Mouse (Mus musculus): ENCODE data around the gene Lcor. TPM values are rescaled to one million over a fixed set of nuclear protein-coding genes. Genes with fewer than 3 reads are reported as not detected.

The Lcor gene
- polyA plus RNA-seq, 1 experiment, result 4.2 TPM

DNA sequence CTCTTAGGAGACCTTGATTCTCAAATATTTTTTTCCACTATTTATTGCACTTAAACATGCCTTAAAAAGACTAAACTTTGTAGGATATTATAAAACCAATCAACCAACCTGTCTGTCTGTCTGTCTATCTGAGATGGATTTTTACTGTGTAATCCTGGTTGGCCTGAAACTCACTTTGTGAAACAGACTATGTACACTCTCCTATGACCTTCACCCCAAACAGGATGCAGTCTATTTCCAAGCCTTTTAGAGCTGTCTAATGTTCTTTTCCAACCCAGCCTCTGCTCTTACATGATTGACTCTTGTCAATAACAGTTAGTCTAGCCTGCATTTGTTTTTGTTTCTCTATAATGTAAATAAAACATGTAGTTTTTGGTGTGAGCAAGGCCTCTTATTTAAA is 13.6 kb downstream of the Lcor start:
- no peaks in the 10 kb centered on the region for H3K27me3 ChIP-seq (ENCODE audit: control insufficient read depth, insufficient read depth, low read length)
- H3K4me1 ChIP-seq (ENCODE audit: control insufficient read depth, insufficient read depth, low read length), result no peaks in the 10 kb centered on the region; the same call in 1 of the 2 replicates
- DNase-seq, result no peak
- no peak for TF ChIP-seq POLR2A (IDR thresholded peaks at IDR 0.05; ENCODE audit: borderline replicate concordance, insufficient read depth, low read length)
- TF ChIP-seq CTCF (IDR thresholded peaks at IDR 0.05; ENCODE audit: borderline replicate concordance, insufficient read depth, low read depth, low read length), result no peak
- no peak overlapping the region for H3K4me3 ChIP-seq (replicated peaks; ENCODE audit: insufficient read depth, low read depth, low read length)
- H3K27ac ChIP-seq (ENCODE audit: insufficient read depth, low read length), result no peak overlapping the region

DNA sequence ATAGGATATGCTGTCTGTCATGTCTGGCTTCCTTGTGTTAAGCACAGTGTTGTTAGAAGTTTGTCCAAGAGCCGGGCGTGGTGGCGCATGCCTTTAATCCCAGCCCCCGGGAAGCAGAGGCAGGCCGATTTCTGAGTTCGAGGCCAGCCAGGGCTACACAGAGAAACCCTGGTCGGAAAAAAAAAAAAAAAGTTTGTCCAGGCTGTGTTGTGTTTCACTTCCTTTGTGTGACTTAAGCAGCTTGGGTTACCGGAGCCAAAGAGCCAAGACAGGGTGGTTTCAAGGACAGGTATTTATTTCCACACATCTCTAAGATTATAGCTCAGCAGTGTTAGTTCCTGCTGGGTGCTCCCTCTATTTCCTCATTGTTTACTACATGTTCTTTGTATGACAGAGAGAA is 25.4 kb downstream of the Lcor start:
- WGBS, result 98% methylated on average over 8 of the region's 8 CpGs
- Histone ChIP-seq H3K27me3 (ENCODE audit: control insufficient read depth, insufficient read depth, low read length) (no peaks in the 10 kb centered on the region), H3K4me3 (replicated peaks; ENCODE audit: insufficient read depth, low read depth, low read length) (no peak overlapping the region)

DNA sequence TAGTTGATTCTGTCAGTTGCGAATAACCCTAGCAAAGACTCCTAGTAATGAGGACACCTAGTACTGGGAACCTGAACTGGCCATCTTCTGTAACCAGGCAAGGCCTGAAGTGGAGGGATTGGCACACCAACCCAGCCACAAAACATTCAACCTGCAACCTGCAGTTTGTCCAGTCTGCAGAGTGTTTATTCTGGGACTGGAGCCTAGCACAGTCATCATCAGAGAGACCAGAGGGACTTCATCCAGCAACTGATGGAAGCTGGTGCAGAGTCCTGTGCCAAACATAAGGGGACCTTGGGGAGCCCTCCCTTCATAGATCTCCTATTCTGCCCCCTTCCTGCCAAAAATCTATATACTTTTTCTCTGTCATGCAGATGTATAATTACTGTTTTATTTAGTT is 32.4 kb downstream of the Lcor start:
- TF ChIP-seq CTCF (IDR thresholded peaks at IDR 0.05; ENCODE audit: borderline replicate concordance, insufficient read depth, low read depth, low read length), result no peak
- TF ChIP-seq POLR2A (IDR thresholded peaks at IDR 0.05; ENCODE audit: borderline replicate concordance, insufficient read depth, low read length), result no peak
- H3K4me3 ChIP-seq (replicated peaks; ENCODE audit: insufficient read depth, low read depth, low read length), result no peak overlapping the region
- no peaks in the 10 kb centered on the region for H3K27me3 ChIP-seq (ENCODE audit: control insufficient read depth, insufficient read depth, low read length)
- peaks cover 8% of the 10 kb centered on the region for H3K4me1 ChIP-seq (ENCODE audit: control insufficient read depth, insufficient read depth, low read length)
- 72% methylated on average over 1 of the region's 1 CpGs for WGBS
- DNase-seq, result peak; percentile 35 to 56
- H3K27ac ChIP-seq (ENCODE audit: insufficient read depth, low read length), result peak overlapping the region; percentile 50; the same call in 1 of the 2 replicates

More for the DNA sequence above, 25.4 kb downstream of the Lcor start:
- no peak for TF ChIP-seq POLR2A (IDR thresholded peaks at IDR 0.05; ENCODE audit: borderline replicate concordance, insufficient read depth, low read length)
- no peak for TF ChIP-seq CTCF (IDR thresholded peaks at IDR 0.05; ENCODE audit: borderline replicate concordance, insufficient read depth, low read depth, low read length)
- no peak for DNase-seq
- H3K4me1 ChIP-seq (ENCODE audit: control insufficient read depth, insufficient read depth, low read length), result no peaks in the 10 kb centered on the region
- no peak overlapping the region for H3K27ac ChIP-seq (ENCODE audit: insufficient read depth, low read length)

- DNase-seq, result no peak
- no peaks in the 10 kb centered on the region for H3K27me3 ChIP-seq (ENCODE audit: control insufficient read depth, insufficient read depth, low read length)
- TF ChIP-seq POLR2A (IDR thresholded peaks at IDR 0.05; ENCODE audit: borderline replicate concordance, insufficient read depth, low read length), result no peak
- no peak for TF ChIP-seq CTCF (IDR thresholded peaks at IDR 0.05; ENCODE audit: borderline replicate concordance, insufficient read depth, low read depth, low read length)
- 98% methylated on average over 1 of the region's 1 CpGs for WGBS
- peaks cover 8% of the 10 kb centered on the region for H3K4me1 ChIP-seq (ENCODE audit: control insufficient read depth, insufficient read depth, low read length)
- H3K4me3 ChIP-seq (replicated peaks; ENCODE audit: insufficient read depth, low read depth, low read length), result no peak overlapping the region
- no peak overlapping the region for H3K27ac ChIP-seq (ENCODE audit: insufficient read depth, low read length)
Measured at GRCm38 (mm10) chr19:41515549-41515948, 33.1 kb downstream of the Lcor start.

GRCm38 (mm10) chr19:41517006-41517405 is 34.6 kb downstream of the Lcor start:
- TF ChIP-seq CTCF (IDR thresholded peaks at IDR 0.05; ENCODE audit: borderline replicate concordance, insufficient read depth, low read depth, low read length) (no peak), POLR2A (IDR thresholded peaks at IDR 0.05; ENCODE audit: borderline replicate concordance, insufficient read depth, low read length) (no peak)
- H3K27me3 ChIP-seq (ENCODE audit: control insufficient read depth, insufficient read depth, low read length), result no peaks in the 10 kb centered on the region
- no peak overlapping the region for H3K27ac ChIP-seq (ENCODE audit: insufficient read depth, low read length)
- H3K4me1 ChIP-seq (ENCODE audit: control insufficient read depth, insufficient read depth, low read length), result peaks cover 8% of the 10 kb centered on the region
- no peak for DNase-seq
- H3K4me3 ChIP-seq (replicated peaks; ENCODE audit: insufficient read depth, low read depth, low read length), result no peak overlapping the region
- 62% methylated on average over 3 of the region's 3 CpGs for WGBS

- Histone ChIP-seq H3K4me3 (replicated peaks; ENCODE audit: insufficient read depth, low read depth, low read length) (no peak overlapping the region), H3K27me3 (ENCODE audit: control insufficient read depth, insufficient read depth, low read length) (no peaks in the 10 kb centered on the region), H3K27ac (ENCODE audit: insufficient read depth, low read length) (no peak overlapping the region), H3K4me1 (ENCODE audit: control insufficient read depth, insufficient read depth, low read length) (peaks cover 6% of the 10 kb centered on the region)
- WGBS, result 86% methylated on average over 6 of the region's 6 CpGs
- TF ChIP-seq CTCF (IDR thresholded peaks at IDR 0.05; ENCODE audit: borderline replicate concordance, insufficient read depth, low read depth, low read length) (no peak), POLR2A (IDR thresholded peaks at IDR 0.05; ENCODE audit: borderline replicate concordance, insufficient read depth, low read length) (no peak)
- DNase-seq, result no peak
Measured at GRCm38 (mm10) chr19:41519121-41519520, 36.7 kb downstream of the Lcor start.

DNA sequence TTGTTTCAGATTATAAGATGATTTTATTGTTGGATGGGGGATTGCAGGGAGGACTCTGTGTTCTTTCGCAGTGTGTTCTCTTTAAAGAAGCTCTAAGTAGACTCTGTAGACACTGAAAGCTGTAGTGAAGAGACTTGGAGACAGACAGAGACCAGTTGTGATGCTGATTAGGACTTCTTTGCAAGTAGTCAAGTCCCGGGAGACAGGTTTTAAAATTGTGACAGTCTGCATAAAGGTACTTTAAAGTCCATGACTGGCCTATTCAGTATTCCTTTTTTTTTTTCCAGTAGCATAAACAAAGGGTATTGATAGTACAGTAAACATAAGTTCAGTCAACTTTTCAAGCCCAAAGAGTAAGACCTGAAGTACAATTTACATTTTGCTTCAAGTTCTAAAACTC is 39.8 kb downstream of the Lcor start:
- Histone ChIP-seq H3K4me1 (ENCODE audit: control insufficient read depth, insufficient read depth, low read length) (no peaks in the 10 kb centered on the region; the same call in 1 of the 2 replicates), H3K4me3 (replicated peaks; ENCODE audit: insufficient read depth, low read depth, low read length) (no peak overlapping the region), H3K27ac (ENCODE audit: insufficient read depth, low read length) (no peak overlapping the region), H3K27me3 (ENCODE audit: control insufficient read depth, insufficient read depth, low read length) (no peaks in the 10 kb centered on the region)
- TF ChIP-seq CTCF (IDR thresholded peaks at IDR 0.05; ENCODE audit: borderline replicate concordance, insufficient read depth, low read depth, low read length), result no peak
- TF ChIP-seq POLR2A (IDR thresholded peaks at IDR 0.05; ENCODE audit: borderline replicate concordance, insufficient read depth, low read length), result no peak
- WGBS, result 65% methylated on average over 2 of the region's 2 CpGs
- no peak for DNase-seq

GRCm38 (mm10) chr19:41523798-41524563 is 41.5 kb downstream of the Lcor start:
- 61% methylated on average over 3 of the region's 3 CpGs for WGBS
- DNase-seq, result no peak
- TF ChIP-seq POLR2A (IDR thresholded peaks at IDR 0.05; ENCODE audit: borderline replicate concordance, insufficient read depth, low read length), result no peak
- no peak for TF ChIP-seq CTCF (IDR thresholded peaks at IDR 0.05; ENCODE audit: borderline replicate concordance, insufficient read depth, low read depth, low read length)

More at GRCm38 (mm10) chr19:41523798-41524563, 41.5 kb downstream of the Lcor start:
- no peak overlapping the region for H3K4me3 ChIP-seq (replicated peaks; ENCODE audit: insufficient read depth, low read depth, low read length)
- no peaks in the 10 kb centered on the region; the same call in 1 of the 2 replicates for H3K4me1 ChIP-seq (ENCODE audit: control insufficient read depth, insufficient read depth, low read length)
- no peaks in the 10 kb centered on the region for H3K27me3 ChIP-seq (ENCODE audit: control insufficient read depth, insufficient read depth, low read length)
- no peak overlapping the region for H3K27ac ChIP-seq (ENCODE audit: insufficient read depth, low read length)
